Mouse (Mus musculus): ENCODE measurements at regions not wholly inside any gene's neighbourhood (a gene's known extent, or its start where the extent isn't known, plus 50 kb on each side); places are given as distances from the start of the nearest gene placed in this dataset.
A peak's percentile ranks its signal among the peaks of the same experiment; 100 is the strongest.
"Not testable (repeated sequence)": the region's sequence is repeated elsewhere in the genome, so short reads cannot be mapped to it uniquely, and the experiment has no call there.

DNA sequence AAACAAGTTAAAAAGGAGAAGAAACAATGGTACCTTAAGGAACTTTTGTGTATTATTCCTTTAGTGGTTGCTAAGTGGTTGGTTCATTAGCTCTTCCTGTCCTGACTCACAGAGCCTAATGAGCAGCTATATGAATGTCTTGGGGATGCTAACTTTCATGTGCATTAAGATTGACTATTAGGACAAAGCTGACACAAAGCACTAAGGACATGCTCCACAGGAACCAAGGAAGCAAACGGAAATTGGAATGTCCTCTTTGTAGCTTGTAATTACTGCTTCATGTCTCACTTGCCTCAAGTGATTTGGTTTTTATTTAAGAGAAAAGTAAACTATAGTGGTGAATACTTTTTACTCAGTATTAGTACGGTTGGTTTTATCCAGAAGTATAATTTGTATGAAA lies 627.2 kb downstream of the Hdgfl1 start:
- no peaks in the 10 kb centered on the region for H3K4me1 ChIP-seq (ENCODE audit: control insufficient read depth in 1 of 2, insufficient read depth in 2 of 2, low read length in 2 of 2)
- no peak overlapping the region for H3K4me3 ChIP-seq (ENCODE audit: control insufficient read depth in 1 of 2, insufficient read depth in 1 of 2, low read depth in 2 of 2, low read length in 2 of 2)
- no peak overlapping the region for H3K9ac ChIP-seq (ENCODE audit: control insufficient read depth, low read depth, low read length, poor library complexity, severe bottlenecking)
- no peak for DNase-seq (ENCODE audit: low read depth, low spot score)
- no peak overlapping the region for H3K27ac ChIP-seq (ENCODE audit: control insufficient read depth, low read depth, low read length)
- no peaks in the 10 kb centered on the region for H3K36me3 ChIP-seq (ENCODE audit: control insufficient read depth in 1 of 2, insufficient read depth in 2 of 2, low read length in 2 of 2)
- no peak for TF ChIP-seq EP300 (IDR thresholded peaks at IDR 0.05; ENCODE audit: low read depth in 1 of 2, low read length in 2 of 2)
- no peak for TF ChIP-seq ZMIZ1 (IDR thresholded peaks at IDR 0.05; ENCODE audit: low read depth, low read length)
- TF ChIP-seq POLR2AphosphoS2 (IDR thresholded peaks at IDR 0.05; ENCODE audit: low read length), result no peak
- no peak for TF ChIP-seq GABPA (IDR thresholded peaks at IDR 0.05; ENCODE audit: low read depth, low read length)
- no peaks in the 10 kb centered on the region for H3K27me3 ChIP-seq (ENCODE audit: control insufficient read depth in 1 of 2, insufficient read depth in 2 of 2, low read length in 2 of 2)
- H3K9me3 ChIP-seq (replicated peaks; ENCODE audit: insufficient read depth, low read length), result no peaks in the 10 kb centered on the region
- no peaks in the 10 kb centered on the region for H3K79me2 ChIP-seq (ENCODE audit: control insufficient read depth, insufficient read depth, low read length, poor library complexity)

DNA sequence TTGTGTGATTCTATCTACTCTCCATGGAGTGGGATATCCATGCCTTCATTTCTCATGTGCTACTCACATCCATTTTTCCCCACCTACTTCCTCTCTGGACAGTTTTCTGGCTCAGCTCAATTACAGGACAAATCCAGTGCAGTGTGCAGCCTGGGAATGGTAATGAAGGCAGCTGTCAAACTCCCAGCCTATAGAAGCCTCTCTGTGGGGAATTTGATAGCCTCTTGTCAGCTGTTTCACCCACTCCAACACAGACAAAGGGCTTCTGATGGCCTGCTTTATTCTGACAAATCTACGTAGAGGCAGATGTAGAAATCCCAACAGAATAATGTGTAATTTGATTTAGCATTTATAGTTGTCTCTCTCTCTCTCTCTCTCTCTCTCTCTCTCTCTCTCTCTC lies 650.6 kb downstream of the Hdgfl1 start:
- TF ChIP-seq UBTF (IDR thresholded peaks at IDR 0.05; ENCODE audit: borderline replicate concordance, insufficient read depth, low read depth, low read length) (no peak), NELFE (IDR thresholded peaks at IDR 0.05; ENCODE audit: low read depth, low read length) (no peak), JUND (IDR thresholded peaks at IDR 0.05; ENCODE audit: low read depth, low read length) (no peak), CTCF (IDR thresholded peaks at IDR 0.05 in 2 of 3, conservative IDR thresholded peaks at IDR 0.05 in 1 of 3; ENCODE audit: control insufficient read depth in 1 of 3, insufficient read depth in 1 of 3, low read depth in 2 of 3, low read length in 3 of 3, poor library complexity in 1 of 3, severe bottlenecking in 1 of 3) (no peak), BHLHE40 (IDR thresholded peaks at IDR 0.05; ENCODE audit: borderline replicate concordance, low read depth, low read length) (no peak), USF1 (IDR thresholded peaks at IDR 0.05; ENCODE audit: low read depth, low read length) (no peak), TCF12 (IDR thresholded peaks at IDR 0.05; ENCODE audit: low read depth, low read length) (no peak)
- Histone ChIP-seq H3K79me2 (ENCODE audit: control insufficient read depth, insufficient read depth, low read length, poor library complexity) (no peaks in the 10 kb centered on the region), H3K27me3 (ENCODE audit: control insufficient read depth in 1 of 2, insufficient read depth in 2 of 2, low read length in 2 of 2) (no peaks in the 10 kb centered on the region), H3K36me3 (ENCODE audit: control insufficient read depth in 1 of 2, insufficient read depth in 2 of 2, low read length in 2 of 2) (no peaks in the 10 kb centered on the region), H3K4me3 (ENCODE audit: control insufficient read depth in 1 of 2, insufficient read depth in 1 of 2, low read depth in 2 of 2, low read length in 2 of 2) (no peak overlapping the region), H3K4me1 (ENCODE audit: control insufficient read depth in 1 of 2, insufficient read depth in 2 of 2, low read length in 2 of 2) (no peaks in the 10 kb centered on the region), H3K27ac (ENCODE audit: control insufficient read depth, low read depth, low read length) (no peak overlapping the region), H3K9me3 (replicated peaks; ENCODE audit: insufficient read depth, low read length) (no peaks in the 10 kb centered on the region), H3K9ac (ENCODE audit: control insufficient read depth, low read depth, low read length, poor library complexity, severe bottlenecking) (no peak overlapping the region)
- DNase-seq (ENCODE audit: low read depth, low spot score), result no peak

DNA sequence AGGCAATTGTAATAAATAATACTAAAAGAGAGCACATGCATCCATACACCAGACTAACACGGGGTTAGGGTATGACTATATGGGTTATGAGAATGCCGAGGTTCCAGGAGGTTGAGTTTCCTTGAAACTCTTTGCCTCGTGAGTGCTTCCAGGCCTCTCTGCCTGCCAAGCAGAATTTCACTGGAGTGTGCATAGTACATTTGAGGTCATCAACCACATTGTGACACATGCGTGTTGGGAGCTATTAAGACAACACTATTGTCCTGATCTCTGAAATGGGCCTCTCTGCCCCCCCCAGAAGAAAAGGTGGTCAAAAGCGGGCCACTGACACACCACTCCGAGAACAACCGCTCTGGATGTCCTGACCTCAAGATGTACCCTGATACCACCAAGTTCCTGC lies 655.8 kb downstream of the Hdgfl1 start:
- H3K27ac ChIP-seq (ENCODE audit: control insufficient read depth, low read depth, low read length), result no peak overlapping the region
- TF ChIP-seq HCFC1 (IDR thresholded peaks at IDR 0.05; ENCODE audit: low read depth, low read length), result no peak
- no peak for TF ChIP-seq CTCF (IDR thresholded peaks at IDR 0.05 in 2 of 3, conservative IDR thresholded peaks at IDR 0.05 in 1 of 3; ENCODE audit: control insufficient read depth in 1 of 3, insufficient read depth in 1 of 3, low read depth in 2 of 3, low read length in 3 of 3, poor library complexity in 1 of 3, severe bottlenecking in 1 of 3)
- TF ChIP-seq USF2 (IDR thresholded peaks at IDR 0.05; ENCODE audit: borderline replicate concordance in 1 of 2, insufficient read depth in 1 of 2, low read depth in 1 of 2, low read length in 2 of 2), result no peak
- no peak for TF ChIP-seq RAD21 (IDR thresholded peaks at IDR 0.05; ENCODE audit: low read depth, low read length)
- TF ChIP-seq ZNF384 (IDR thresholded peaks at IDR 0.05; ENCODE audit: low read depth, low read length), result no peak
- no peak for TF ChIP-seq MAFK (IDR thresholded peaks at IDR 0.05; ENCODE audit: borderline replicate concordance, low read depth, low read length)
- TF ChIP-seq ELF1 (IDR thresholded peaks at IDR 0.05; ENCODE audit: low read depth, low read length), result no peak
- TF ChIP-seq TAL1 (IDR thresholded peaks at IDR 0.05; ENCODE audit: low read length), result no peak
- no peak for TF ChIP-seq UBTF (IDR thresholded peaks at IDR 0.05; ENCODE audit: borderline replicate concordance, insufficient read depth, low read depth, low read length)
- no peak for TF ChIP-seq USF1 (IDR thresholded peaks at IDR 0.05; ENCODE audit: low read depth, low read length)
- TF ChIP-seq ZMIZ1 (IDR thresholded peaks at IDR 0.05; ENCODE audit: low read depth, low read length), result no peak
- no peak for TF ChIP-seq RCOR1 (IDR thresholded peaks at IDR 0.05; ENCODE audit: low read depth, low read length)
- TF ChIP-seq POLR2AphosphoS5 (IDR thresholded peaks at IDR 0.05; ENCODE audit: borderline replicate concordance, low read depth, low read length), result no peak
- TF ChIP-seq MAZ (IDR thresholded peaks at IDR 0.05; ENCODE audit: low read depth, low read length), result no peak

DNA sequence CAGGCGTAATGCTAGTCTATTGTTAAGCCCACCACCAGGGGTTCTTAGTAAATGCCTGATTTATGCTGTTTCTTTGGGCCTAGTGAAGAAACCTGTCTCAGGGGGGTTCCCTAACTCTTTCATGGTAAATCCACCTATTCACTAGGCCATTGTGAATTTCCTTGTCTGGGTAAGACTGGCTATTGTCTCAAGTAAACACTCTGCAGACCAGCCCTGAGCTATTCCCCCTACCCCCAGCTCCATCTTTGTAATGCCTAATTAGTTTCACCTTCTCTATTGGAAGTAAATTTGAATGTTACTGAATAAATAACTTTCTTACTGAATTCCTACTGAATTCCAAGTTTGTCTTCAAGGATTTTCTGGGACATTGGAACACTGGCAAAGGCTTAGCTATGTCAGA lies 656.2 kb downstream of the Hdgfl1 start:
- H3K36me3 ChIP-seq (ENCODE audit: control insufficient read depth in 1 of 2, insufficient read depth in 2 of 2, low read length in 2 of 2); H3K9ac ChIP-seq (ENCODE audit: control insufficient read depth, low read depth, low read length, poor library complexity, severe bottlenecking); H3K27ac ChIP-seq (ENCODE audit: control insufficient read depth, low read depth, low read length); H3K79me2 ChIP-seq (ENCODE audit: control insufficient read depth, insufficient read depth, low read length, poor library complexity); H3K9me3 ChIP-seq (replicated peaks; ENCODE audit: insufficient read depth, low read length); DNase-seq (ENCODE audit: low read depth, low spot score); H3K27me3 ChIP-seq (ENCODE audit: control insufficient read depth in 1 of 2, insufficient read depth in 2 of 2, low read length in 2 of 2); H3K4me3 ChIP-seq (ENCODE audit: control insufficient read depth in 1 of 2, insufficient read depth in 1 of 2, low read depth in 2 of 2, low read length in 2 of 2); H3K4me1 ChIP-seq (ENCODE audit: control insufficient read depth in 1 of 2, insufficient read depth in 2 of 2, low read length in 2 of 2): not testable (repeated sequence)

More for the DNA sequence above, 655.8 kb downstream of the Hdgfl1 start:
- H3K79me2 ChIP-seq (ENCODE audit: control insufficient read depth, insufficient read depth, low read length, poor library complexity), result no peaks in the 10 kb centered on the region
- H3K27me3 ChIP-seq (ENCODE audit: control insufficient read depth in 1 of 2, insufficient read depth in 2 of 2, low read length in 2 of 2), result no peaks in the 10 kb centered on the region
- H3K4me1 ChIP-seq (ENCODE audit: control insufficient read depth in 1 of 2, insufficient read depth in 2 of 2, low read length in 2 of 2), result no peaks in the 10 kb centered on the region
- peak; percentile 2 for DNase-seq (ENCODE audit: low read depth, low spot score)
- H3K9me3 ChIP-seq (replicated peaks; ENCODE audit: insufficient read depth, low read length), result no peaks in the 10 kb centered on the region
- no peak overlapping the region for H3K9ac ChIP-seq (ENCODE audit: control insufficient read depth, low read depth, low read length, poor library complexity, severe bottlenecking)
- H3K4me3 ChIP-seq (ENCODE audit: control insufficient read depth in 1 of 2, insufficient read depth in 1 of 2, low read depth in 2 of 2, low read length in 2 of 2), result no peak overlapping the region
- H3K36me3 ChIP-seq (ENCODE audit: control insufficient read depth in 1 of 2, insufficient read depth in 2 of 2, low read length in 2 of 2), result no peaks in the 10 kb centered on the region

All from MEL (cell line).